Mouse (Mus musculus) thymus, adult 2 months (tissue): ENCODE data around the gene Gm3417.

Experiments
- CTCF ChIP-seq: fragments of 200-500 bp; IDR thresholded peaks from 2 replicates; pipeline ENCODE4 v1.5.1; 2012; ENCODE audit warnings: mild to moderate bottlenecking, control low read depth, low read length, moderate library complexity, borderline replicate concordance; ENCODE audit not compliant: control insufficient read depth, poor library complexity, insufficient read depth; ENCODE audit errors: extremely low read depth
- POLR2A ChIP-seq: fragments of 200-500 bp; IDR thresholded peaks from 2 replicates; pipeline ENCODE4 v1.6.1; 2012; ENCODE audit warnings: mild to moderate bottlenecking, low read length, control low read depth, moderate library complexity; ENCODE audit not compliant: control insufficient read depth, poor library complexity, insufficient read depth; ENCODE audit errors: extremely low read depth

DNA sequence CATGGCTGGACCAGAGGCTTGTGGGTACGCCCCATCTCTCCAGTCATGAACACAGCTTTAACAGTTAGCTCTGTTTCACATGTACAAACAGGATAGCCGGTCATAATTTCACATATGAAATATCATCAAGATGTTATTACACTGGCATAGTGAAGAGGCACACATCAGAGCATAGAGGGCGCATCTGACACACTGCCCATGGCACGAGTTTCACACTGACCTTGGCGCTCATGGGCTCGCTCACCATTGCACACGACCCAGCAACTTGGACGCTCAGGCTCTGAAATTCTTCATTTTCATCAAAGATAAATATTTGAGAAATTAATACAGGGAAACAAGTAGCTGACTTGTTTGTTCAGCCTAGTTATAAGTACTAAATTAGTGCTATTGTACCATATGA, 60.7 kb downstream of the Gm3417 start:
- no peak for TF ChIP-seq POLR2A
- TF ChIP-seq CTCF = no peak
